Mouse (Mus musculus) Patski (cell line): ENCODE measurements around the gene Cd300ld3. TPM values are rescaled to one million over a fixed set of nuclear protein-coding genes. Genes with fewer than 3 reads are reported as not detected.
A peak's percentile ranks its signal among the peaks of the same experiment; 100 is the strongest.
"Not testable (repeated sequence)": the region's sequence is repeated elsewhere in the genome, so short reads cannot be mapped to it uniquely, and the experiment has no call there.

Experiments used
- ATAC-seq: fragments of 100-300 bp; one replicate; pipeline ENCODE4 v1.8.0; 2021
- CTCF ChIA-PET: fragments of 350-600 bp; sonication (Branson Sonifier 250); formaldehyde crosslinking; loops from one replicate; lab custom pipeline; 2022; ENCODE audit warnings: inconsistent platforms; lab: Charles Lee
- POLR2A ChIA-PET: fragments of 350-600 bp; sonication (Branson Sonifier 250); formaldehyde crosslinking; loops from one replicate; lab custom pipeline; 2022; ENCODE audit warnings: antibody characterized with exemption, inconsistent platforms; lab: Charles Lee
- DNase-seq: peaks from one replicate; pipeline ENCODE4 v3.0.0-alpha.2; 2011; ENCODE audit warnings: low read depth, low spot score
- H3K27me3 ChIP-seq: fragments of 371-371 bp; one replicate; pipeline ENCODE4 v1.5.1; 2021
- CTCF ChIP-seq: fragments of 100-300 bp; IDR thresholded peaks from one replicate; pipeline ENCODE4 v1.5.1; 2021
- in situ Hi-C: fragments of 300-500 bp; cut with MboI; formaldehyde crosslinking; loops from 3 replicates; pipeline ENCODE4 v1.11.1; 2018; ENCODE audit warnings: low pct_unique_long_range_greater_than_20kb, mixed read lengths
- polyA plus RNA-seq: library from polyadenylated mRNA; unstranded; gene quantifications from one replicate; pipeline ENCODE4 v1.2.3, GENCODE M21; 2021

Cd300ld3 gene
- polyA plus RNA-seq, 1 experiment from 2014 or later, result not detected

- no peak for DNase-seq
- CTCF ChIA-PET, result no interaction called here
- in situ Hi-C loops, result loop anchor here (25.0 kb wide), 1 partner anchor 272 kb away; the partner anchor contains the start of genes Btbd17 and Gpr142
- ATAC-seq, result no peak
- H3K27me3 ChIP-seq, result no peaks in the 10 kb centered on the region
- no peak for TF ChIP-seq CTCF
- POLR2A ChIA-PET, result no interaction called here
Observed at GRCm38 (mm10) chr11:115059797-115060196, 11.6 kb upstream of the Cd300ld3 start.

GRCm38 (mm10) chr11:115058701-115059100, 10.5 kb upstream of the Cd300ld3 start:
- H3K27me3 ChIP-seq, result no peaks in the 10 kb centered on the region
- ATAC-seq, result no peak
- in situ Hi-C loops, result loop anchor here (25.0 kb wide), 1 partner anchor 271 kb away; the partner anchor contains the start of genes Btbd17 and Gpr142
- CTCF ChIA-PET, result no interaction called here
- DNase-seq, result no peak
- no peak for TF ChIP-seq CTCF
- POLR2A ChIA-PET, result no interaction called here

GRCm38 (mm10) chr11:115054537-115054936, 6.3 kb upstream of the Cd300ld3 start:
- POLR2A ChIA-PET, result no interaction called here
- CTCF ChIA-PET, result no interaction called here
- in situ Hi-C loops, result loop anchor here (25.0 kb wide), 1 partner anchor 267 kb away; the partner anchor contains the start of genes Btbd17 and Gpr142

GRCm38 (mm10) chr11:115052991-115053390, 4.8 kb upstream of the Cd300ld3 start:
- in situ Hi-C loops, result loop anchor here (25.0 kb wide), 1 partner anchor 266 kb away; the partner anchor contains the start of genes Btbd17 and Gpr142
- DNase-seq (no peak), ATAC-seq (no peak)
- TF ChIP-seq CTCF, result no peak
- ChIA-PET POLR2A (no interaction called here), CTCF (no interaction called here)
- no peaks in the 10 kb centered on the region for H3K27me3 ChIP-seq

More at GRCm38 (mm10) chr11:115054537-115054936, 6.3 kb upstream of the Cd300ld3 start:
- TF ChIP-seq CTCF, result no peak
- ATAC-seq (no peak), DNase-seq (no peak)
- H3K27me3 ChIP-seq, result no peaks in the 10 kb centered on the region

- in situ Hi-C loops, result loop anchor here (25.0 kb wide), 1 partner anchor 265 kb away; the partner anchor contains the start of genes Btbd17 and Gpr142
- POLR2A ChIA-PET, result no interaction called here
- H3K27me3 ChIP-seq, result no peaks in the 10 kb centered on the region
- no peak for ATAC-seq
- peak; percentile 19 for DNase-seq
- no peak for TF ChIP-seq CTCF
- CTCF ChIA-PET, result no interaction called here
Observed at GRCm38 (mm10) chr11:115052206-115052605, 4.0 kb upstream of the Cd300ld3 start.

- in situ Hi-C loops, result no loop called here
- peak; percentile 58 for TF ChIP-seq CTCF
- no peak for ATAC-seq
- ChIA-PET CTCF (no interaction called here), POLR2A (interaction anchor here (0.6 kb wide), 2 partner anchors 22 to 47 kb away, joined by 3 to 4 read pairs; no protein-coding TSS in a partner anchor)
- H3K27me3 ChIP-seq, result no peaks in the 10 kb centered on the region
- no peak for DNase-seq
Observed at GRCm38 (mm10) chr11:115049282-115049895, 1.2 kb upstream of the Cd300ld3 start.

GRCm38 (mm10) chr11:115037669-115038068, 10.5 kb downstream of the Cd300ld3 start, which contains the start of gene Cd300ld5:
Gene Cd300ld5, minus strand, starts transcription at chr11:115037769.
- in situ Hi-C loops, POLR2A ChIA-PET, DNase-seq, H3K27me3 ChIP-seq, CTCF ChIA-PET, ATAC-seq: not testable (repeated sequence)

GRCm38 (mm10) chr11:115026912-115027311, 21.3 kb downstream of the Cd300ld3 start, which contains the start of gene Cd300ld4:
Gene Cd300ld4, minus strand, starts transcription at chr11:115027012.
- H3K27me3 ChIP-seq, DNase-seq, POLR2A ChIA-PET, ATAC-seq, CTCF ChIA-PET, in situ Hi-C loops: not testable (repeated sequence)

GRCm38 (mm10) chr11:115016093-115016492, 32.1 kb downstream of the Cd300ld3 start, which contains the start of gene Cd300ld2:
Gene Cd300ld2, minus strand, starts transcription at chr11:115016193.
- in situ Hi-C loops, ATAC-seq, H3K27me3 ChIP-seq, DNase-seq, CTCF ChIA-PET, POLR2A ChIA-PET: not testable (repeated sequence)

- ChIA-PET POLR2A (no interaction called here), CTCF (no interaction called here)
- ATAC-seq, result no peak
- TF ChIP-seq CTCF, result no peak
- no peak for DNase-seq
- in situ Hi-C loops, result no loop called here
- peaks cover 5% of the 10 kb centered on the region for H3K27me3 ChIP-seq
Observed at GRCm38 (mm10) chr11:115004070-115004469, 44.1 kb downstream of the Cd300ld3 start.

- in situ Hi-C loops, result no loop called here
- POLR2A ChIA-PET, result no interaction called here
- CTCF ChIA-PET, result no interaction called here
- H3K27me3 ChIP-seq, result peaks cover 5% of the 10 kb centered on the region
- ATAC-seq (no peak), DNase-seq (no peak)
- TF ChIP-seq CTCF, result no peak
Observed at GRCm38 (mm10) chr11:115001474-115002040, 46.7 kb downstream of the Cd300ld3 start, which contains the start of gene Cd300c2. Gene Cd300c2, minus strand, starts transcription at chr11:115001880.

Other genes with a start within 250 kb of the Cd300ld3 start
- gene Gpr142, start 249.5 kb downstream of the Cd300ld3 start, polyA plus RNA-seq, result 0.12 TPM
- 234 TPM for gene Gprc5c, start 197.3 kb downstream of the Cd300ld3 start, polyA plus RNA-seq
- gene Cd300a, start 158.4 kb downstream of the Cd300ld3 start, polyA plus RNA-seq, result 0.78 TPM
- gene Cd300lb, start 114.0 kb downstream of the Cd300ld3 start, polyA plus RNA-seq, result 0.03 TPM
- gene Cd300c, start 79.3 kb downstream of the Cd300ld3 start, polyA plus RNA-seq, result not detected
- 0.08 TPM for gene Cd300ld, start 58.5 kb downstream of the Cd300ld3 start, polyA plus RNA-seq
- 0.14 TPM for gene Cd300c2, start 46.5 kb downstream of the Cd300ld3 start, polyA plus RNA-seq
- not detected for gene Cd300ld2, start 32.2 kb downstream of the Cd300ld3 start, polyA plus RNA-seq
- not detected for gene Cd300ld4, start 21.4 kb downstream of the Cd300ld3 start, polyA plus RNA-seq
- gene Cd300ld5, start 10.6 kb downstream of the Cd300ld3 start, polyA plus RNA-seq, result not detected
- gene Cd300e, start 13.8 kb upstream of the Cd300ld3 start, polyA plus RNA-seq, result 0.04 TPM
- 0.35 TPM for gene Rab37, start 43.0 kb upstream of the Cd300ld3 start, polyA plus RNA-seq
- not detected for gene Cd300lf, start 85.6 kb upstream of the Cd300ld3 start, polyA plus RNA-seq
- 98.7 TPM for gene Slc9a3r1, start 114.9 kb upstream of the Cd300ld3 start, polyA plus RNA-seq
- 10.2 TPM for gene Tmem104, start 139.1 kb upstream of the Cd300ld3 start, polyA plus RNA-seq
- gene Nat9, start 139.4 kb upstream of the Cd300ld3 start, polyA plus RNA-seq, result 28.0 TPM
- gene Grin2c, start 218.8 kb upstream of the Cd300ld3 start, polyA plus RNA-seq, result not detected
- 7.1 TPM for gene Fdxr, start 228.6 kb upstream of the Cd300ld3 start, polyA plus RNA-seq
- gene Fads6, start 249.3 kb upstream of the Cd300ld3 start, polyA plus RNA-seq, result 0.05 TPM